Mouse (Mus musculus) right cerebral cortex, postnatal 10 days (tissue): ENCODE results near the gene C2cd2.
"Not testable (repeated sequence)": the region's sequence is repeated elsewhere in the genome, so short reads cannot be mapped to it uniquely, and the experiment has no call there.

Experiments
- DNase-seq, 2 experiments: peaks; one replicate each; pipeline ENCODE4 v3.0.0; 2021; ENCODE audit warnings: low spot score in 2 of 2

Gene C2cd2

DNA sequence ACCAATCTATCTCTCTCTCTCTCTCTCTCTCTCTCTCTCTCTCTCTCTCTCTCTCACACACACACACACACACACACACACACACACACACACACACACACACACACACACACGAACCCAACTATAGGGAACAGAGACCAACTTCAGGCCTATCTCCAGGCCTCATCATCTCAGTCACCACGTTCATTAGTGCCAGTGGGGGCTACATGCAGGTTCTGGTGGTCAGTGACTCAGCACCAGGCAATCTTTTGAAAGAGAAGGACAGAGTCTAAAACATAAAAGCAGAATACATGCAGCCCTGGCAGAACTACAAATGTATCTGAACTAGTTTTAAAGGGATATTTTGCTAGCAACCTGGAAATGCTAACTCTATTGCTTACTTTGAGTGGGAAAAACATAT, 15.4 kb downstream of the C2cd2 start:
- not testable (repeated sequence) for DNase-seq

DNA sequence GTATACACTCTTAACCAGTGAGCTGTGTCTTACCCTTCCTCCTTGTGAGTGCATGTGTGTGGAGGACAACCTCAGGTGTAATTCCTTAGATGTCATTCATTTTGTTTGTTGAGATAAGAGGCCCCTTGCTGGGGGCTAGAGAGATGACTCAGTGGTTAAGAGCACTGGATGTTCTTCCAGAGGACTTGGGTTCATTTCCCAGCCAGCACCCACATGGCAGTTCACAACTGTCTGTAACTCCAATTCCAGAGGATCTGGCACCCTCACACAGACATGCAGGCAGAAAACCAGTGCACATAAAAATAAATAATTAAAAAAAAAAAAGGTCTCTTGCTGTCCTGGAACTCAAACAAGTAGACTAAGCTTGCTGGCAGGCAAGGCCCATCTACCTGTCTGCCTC, 20.6 kb downstream of the C2cd2 start:
- no peak for DNase-seq

DNA sequence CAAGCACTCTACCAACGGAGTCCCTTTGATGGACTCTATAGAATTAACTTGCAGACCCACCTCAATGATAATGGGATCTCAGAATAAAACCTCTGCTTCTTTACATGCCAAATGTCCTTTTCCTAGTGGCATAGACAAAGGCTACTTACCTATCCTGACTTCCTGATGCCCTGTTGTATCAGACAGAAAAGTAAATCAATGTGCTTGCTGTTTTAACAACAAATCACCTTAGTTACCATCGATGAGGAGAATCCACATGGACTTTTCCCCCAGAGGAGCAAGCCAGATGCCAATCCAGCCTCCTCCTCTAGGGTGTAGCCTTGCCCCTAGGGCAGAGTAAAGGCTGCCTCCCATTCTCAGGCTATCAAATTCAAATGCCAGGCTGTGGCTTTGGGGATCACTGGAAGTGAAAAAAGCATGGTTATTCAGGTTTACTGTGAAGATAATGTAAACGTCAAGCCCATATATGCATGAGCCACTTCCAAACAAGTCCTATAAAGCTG, 21.9 kb downstream of the C2cd2 start:
- DNase-seq, result no peak

DNA sequence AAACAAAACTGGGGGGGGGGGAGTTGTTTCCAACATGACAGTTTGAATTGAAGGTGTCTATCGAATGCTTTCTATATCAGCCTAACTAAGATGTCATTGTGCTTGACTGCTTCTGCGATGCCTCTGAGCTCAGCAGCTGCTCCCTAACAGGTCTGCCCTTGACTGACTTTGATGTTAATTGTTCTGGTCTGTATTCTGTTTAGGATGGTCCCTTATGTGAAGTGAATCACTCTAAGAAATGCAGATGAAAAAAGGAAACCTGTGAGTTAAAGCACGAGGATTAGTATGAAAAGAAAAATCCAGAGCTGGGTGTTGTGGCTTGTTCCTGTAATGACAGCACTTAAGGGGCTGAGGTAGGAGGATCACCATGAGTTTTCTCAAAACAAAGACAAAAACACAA, 26.6 kb downstream of the C2cd2 start:
- DNase-seq, result no peak

DNA sequence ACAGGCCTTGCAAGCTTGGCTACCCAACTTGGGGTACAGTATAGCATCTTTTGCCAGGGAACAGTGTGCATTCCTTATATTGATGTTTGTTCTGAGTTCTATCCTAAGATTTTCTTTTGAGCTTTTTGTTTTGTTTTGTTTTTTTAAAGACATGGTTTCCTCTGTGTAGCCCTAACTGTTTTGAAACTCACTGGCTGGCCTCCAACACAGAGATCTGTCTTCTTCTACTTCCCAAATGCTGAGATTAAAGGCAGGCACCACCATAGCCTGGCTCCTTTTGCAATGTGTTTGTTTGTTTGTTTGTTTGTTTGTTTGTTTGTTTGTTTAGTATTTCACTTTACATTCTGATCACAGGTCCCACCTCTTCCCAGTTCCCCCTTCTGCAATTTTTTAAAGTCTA, 32.2 kb downstream of the C2cd2 start:
- DNase-seq, result no peak

DNA sequence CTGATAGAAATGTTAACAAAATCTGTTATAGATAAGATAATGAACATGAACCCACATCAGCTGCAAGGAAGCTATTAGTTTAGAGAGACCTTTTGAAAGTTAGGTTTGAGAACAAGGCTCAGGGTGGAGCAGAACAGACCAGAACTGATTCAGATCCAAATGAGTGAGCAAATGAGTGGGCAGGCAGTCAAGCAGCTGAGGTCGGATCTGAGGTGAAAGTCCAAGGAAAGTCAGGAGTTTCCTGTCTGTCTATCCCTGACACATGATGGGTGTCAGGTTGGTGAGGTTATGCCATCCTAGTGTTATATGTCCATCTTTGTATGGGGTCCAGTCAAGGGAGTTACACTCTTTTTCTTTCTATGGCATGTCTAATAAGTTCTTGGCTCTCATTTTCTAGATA, 32.9 kb downstream of the C2cd2 start:
- no peak for DNase-seq

DNA sequence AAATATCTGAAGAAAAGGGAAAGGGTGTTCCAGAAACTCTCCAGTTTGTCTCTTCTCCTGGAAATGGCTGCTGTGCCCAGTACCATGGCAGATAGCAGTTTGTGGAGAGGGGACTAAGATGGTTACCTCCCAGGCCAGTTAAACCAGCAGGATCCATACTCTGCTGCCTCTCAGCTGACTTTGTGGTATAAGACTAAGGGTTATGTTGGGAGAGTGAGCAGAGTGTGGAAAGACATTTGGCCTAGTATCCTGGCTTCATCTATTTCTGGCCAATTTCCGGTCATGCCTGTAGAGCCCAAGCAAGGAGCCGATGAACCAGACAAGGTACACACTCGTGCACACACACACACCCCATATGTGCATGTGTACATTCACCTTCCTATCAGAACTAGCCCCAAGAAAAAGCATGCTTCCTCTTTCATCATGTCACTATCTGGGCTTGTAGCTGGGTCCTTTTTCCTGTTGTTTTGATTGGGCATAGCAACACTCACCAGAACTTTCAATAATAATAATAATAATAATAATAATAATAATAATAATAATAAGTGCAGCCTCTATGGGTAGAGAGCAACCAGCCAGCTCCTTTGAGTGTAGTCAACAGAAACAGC, 35.0 kb downstream of the C2cd2 start:
- no peak for DNase-seq

DNA sequence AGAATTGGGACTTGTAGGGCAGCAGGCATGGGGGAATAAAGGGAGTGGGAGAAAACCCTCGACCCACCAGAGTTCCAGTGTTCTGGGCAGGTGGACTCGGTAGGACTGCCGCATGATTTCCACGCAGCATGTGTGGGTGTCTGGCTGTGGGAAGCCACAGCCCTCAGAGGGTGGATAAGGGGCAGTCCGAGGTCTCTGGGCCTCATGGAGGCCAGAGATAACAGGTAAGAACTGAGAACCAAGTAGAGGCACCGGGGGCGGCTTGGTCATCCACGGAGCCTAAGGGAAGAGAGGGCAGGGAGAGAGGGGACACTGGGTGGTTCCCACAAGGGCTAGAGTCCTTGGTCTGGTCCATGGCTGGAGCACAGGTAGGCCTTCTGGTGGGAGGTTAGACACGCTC, 36.0 kb downstream of the C2cd2 start:
- no peak for DNase-seq

DNA sequence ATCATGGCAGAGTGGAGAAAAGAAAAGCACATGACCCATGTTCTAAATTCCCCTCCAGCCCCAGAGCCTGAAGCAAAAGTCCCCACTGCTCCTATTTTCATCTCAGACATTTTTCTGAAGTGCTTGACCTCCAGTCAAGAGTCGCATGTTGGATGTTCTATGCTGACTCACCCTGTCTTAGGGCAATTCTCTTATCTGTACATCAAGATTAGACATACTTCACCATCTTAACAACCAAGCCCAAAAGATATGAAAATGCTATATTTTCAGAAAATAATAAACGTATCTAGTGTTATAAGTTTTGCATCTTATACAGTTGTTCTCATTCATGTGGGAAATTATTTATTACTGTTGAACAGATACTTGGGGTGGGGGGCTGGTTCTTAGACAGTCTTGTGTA, 36.6 kb downstream of the C2cd2 start:
- no peak for DNase-seq

DNA sequence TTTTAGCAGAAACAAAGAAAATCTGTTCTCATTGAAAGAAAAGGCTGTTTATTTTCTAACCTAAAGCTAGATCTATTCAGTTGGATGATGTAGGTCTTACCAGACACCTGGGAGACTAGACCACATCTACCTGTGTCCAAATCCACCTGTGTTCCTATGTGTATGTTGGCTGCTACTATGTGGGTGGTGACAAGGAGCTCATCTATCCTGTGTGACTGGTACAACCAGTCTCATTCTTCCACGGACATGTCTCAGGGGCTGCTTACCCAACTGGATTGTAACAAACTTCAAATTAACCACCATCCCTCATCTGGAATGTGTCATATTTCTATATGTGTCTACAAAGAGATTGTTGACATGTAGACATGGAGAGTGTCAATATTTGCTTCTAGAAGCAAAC, 38.7 kb downstream of the C2cd2 start:
- no peak for DNase-seq

DNA sequence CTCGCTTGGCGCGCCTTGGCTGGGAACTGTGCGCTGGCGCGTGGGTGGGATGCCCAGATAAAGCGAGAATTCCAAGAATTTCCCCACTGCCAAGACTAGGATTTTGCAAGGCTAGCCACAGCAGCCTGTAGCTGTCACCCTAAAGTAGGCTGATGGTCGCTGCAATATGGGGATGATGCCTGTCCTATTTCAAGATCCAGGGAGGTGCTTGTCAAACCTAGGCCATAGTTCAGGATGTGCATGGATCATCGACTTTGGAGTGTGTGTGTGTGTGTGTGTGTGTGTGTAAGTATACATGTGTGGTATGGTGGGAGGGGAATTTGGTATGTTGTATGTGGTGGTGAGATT, 39.6 kb downstream of the C2cd2 start:
- no peak for DNase-seq

DNA sequence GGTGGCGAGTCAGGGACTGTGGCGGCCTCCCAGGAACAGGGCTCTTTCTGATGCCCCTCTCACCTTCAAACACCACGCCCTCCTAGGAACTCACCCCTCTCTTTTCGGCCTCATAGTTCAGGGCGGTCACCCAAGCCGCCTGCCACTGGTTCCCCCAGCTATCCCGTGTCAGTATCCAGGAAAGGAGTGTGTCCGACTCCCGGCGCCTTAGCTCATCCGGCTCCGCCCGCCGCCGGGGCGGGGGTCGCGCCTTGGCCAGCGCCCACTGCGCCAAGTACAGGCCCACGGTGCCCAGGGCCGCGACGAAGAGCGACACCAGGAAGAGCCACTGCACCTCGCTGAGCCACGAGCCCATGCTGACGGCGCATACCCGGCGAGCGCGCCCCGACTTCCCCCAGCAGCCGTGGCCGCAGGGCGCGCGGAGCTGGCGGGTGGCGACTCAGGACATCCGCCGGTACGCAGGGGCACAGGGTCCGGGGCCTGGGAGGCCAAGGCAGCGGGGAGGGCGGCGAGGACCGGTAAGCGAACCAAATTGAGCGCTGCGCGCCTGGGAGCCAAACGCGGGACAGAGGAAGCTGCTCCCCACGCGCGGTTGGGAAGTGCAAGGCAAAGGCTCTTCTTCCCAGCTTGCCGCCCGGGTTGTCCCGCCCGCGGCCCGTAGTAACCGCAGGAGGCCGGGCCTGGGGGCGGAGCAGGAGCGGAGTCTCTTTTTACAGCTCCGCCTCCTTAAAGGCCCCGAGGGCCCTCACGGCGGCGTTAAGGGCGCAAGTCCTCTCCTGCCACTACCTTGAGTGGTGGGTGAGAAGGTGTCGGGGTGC, 40.2 kb downstream of the C2cd2 start:
- DNase-seq, result peak; percentile 90

DNA sequence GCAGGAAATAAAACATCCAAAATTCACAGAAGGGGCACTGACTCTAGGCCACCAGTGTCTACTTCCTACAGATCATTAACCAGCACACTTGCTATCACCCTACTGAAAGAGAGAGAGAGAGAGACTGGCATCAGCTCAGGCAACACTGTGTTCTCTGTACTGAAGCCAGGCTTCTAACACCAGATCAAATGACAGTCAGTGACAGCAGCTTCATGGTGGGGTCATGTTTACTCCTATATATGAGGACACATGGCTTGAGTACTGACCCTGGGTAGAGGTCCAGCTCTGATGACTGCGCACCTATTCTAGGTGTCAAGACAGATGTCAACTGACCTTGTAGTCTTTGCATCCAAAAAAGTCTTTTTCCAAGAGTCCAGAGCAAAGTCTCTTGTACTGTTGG, 41.8 kb downstream of the C2cd2 start:
- DNase-seq, result no peak

DNA sequence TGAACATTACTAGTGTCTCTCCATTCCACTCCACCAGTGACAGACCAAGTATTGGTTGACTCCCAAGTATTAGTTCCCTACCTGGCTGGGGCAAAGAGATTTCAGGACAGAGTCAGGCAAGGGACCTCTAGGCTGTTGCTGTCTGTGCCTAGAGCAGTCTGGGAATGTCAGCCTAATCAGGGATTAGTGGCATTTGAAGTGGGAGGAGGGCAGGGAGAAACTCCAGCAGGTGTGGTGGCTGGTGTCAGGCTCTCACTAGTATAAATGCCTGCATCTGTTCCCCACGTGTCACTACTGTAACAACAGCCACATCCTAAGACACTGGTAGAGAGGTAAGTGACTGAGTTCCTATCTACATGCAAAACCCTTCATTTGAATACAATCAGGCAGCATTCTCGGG, 42.6 kb downstream of the C2cd2 start:
- DNase-seq, result no peak

DNA sequence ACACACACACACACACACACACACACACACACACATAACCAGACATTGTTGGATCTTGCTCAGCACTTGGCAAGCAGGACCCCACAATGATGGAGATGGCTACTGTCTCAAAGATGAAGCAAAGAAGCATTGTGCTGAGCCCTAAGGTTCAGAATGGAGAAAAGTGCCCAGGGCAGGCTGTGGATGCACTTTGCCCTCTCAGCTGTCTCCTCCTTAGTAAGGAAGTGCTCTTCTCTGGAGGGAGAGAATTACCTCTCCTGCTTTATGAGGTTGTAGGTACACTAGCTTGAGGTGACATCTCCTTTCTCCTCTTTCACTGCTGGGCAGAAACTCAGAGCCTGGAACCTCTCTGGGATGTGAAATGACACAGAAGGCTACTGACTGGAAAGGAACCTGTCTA, 49.5 kb downstream of the C2cd2 start:
- DNase-seq, result no peak

DNA sequence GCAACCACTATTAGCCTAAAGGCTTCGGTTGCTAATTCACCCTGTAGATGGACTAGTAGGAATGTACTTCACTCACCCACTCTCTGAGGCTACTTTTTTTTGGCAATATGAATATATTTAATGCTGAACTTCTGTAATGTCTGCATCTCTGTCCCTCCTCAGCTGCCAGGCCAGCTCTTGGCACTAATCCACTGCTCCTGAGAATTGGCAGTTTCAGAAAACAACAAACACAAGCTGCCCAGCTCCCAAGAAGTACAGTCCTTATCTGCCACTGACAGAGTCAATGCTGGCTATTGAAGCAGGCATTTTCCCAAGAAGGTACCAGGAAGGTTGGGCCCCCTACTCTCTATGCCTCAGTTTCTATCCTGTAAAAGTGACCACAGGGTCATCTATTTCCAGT, 53.0 kb downstream of the C2cd2 start:
- no peak for DNase-seq

DNA sequence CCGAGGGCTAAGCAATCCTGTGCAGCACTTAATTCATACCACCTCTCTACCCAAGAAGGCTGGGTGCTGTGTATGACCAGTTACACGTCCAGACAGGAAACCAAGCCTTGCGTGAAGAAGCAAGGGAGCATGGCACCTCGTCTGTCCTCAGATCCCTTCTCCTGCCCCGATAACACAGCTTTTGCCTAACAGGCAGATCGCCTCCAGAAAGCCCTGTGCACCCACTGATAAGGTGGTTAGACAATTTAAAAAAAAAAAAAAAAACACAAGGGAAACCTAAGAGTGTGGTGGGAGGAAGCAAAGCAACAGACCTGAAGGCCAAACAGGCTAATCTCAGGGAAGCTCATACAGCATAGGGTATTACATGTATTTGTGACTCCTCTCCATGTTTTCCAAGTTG, 54.9 kb downstream of the C2cd2 start:
- DNase-seq, result no peak

DNA sequence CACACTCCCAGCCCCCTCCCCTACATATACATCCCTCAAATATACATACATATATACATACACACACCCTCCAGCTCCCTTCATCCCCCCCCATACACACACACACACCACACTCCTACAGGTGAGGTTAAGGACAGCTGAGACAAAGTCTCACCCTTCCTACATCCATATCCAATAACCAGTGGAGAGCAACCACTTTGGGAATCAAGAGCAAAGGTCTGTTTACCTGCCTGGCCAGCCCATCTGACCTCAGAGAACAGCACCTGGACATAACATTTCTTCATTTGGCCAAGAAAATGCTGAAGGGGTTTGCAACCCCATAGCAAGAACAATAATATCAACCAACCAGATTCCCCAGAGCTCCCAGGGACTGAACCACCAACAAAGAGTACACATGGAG, 56.1 kb downstream of the C2cd2 start:
- DNase-seq, result no peak

DNA sequence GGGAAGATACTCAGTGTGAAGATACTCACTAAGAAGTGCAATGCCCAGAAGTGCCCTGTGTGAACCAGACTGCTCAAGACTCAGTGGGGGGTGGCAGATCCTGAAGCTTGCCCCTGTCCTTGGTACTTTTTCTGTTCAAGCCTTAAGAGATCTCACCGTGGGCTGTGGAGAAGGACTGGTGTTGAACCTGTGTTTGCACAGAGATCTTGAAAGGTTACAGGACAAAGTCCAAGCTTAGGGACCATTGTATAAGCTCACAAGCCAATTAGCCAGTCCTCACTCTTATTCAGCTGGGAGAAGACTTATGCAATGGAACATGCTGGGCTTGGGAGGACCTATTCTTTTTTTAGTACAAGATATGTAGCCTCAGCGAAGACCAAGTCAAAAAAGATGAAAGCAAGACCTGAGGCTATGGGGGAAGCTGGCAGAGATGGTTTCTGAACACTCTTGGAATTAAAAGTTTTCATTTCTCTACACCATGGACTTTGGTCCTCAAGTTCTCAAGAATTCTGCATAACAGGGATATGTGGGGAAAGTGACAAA, 56.9 kb downstream of the C2cd2 start:
- no peak for DNase-seq

DNA sequence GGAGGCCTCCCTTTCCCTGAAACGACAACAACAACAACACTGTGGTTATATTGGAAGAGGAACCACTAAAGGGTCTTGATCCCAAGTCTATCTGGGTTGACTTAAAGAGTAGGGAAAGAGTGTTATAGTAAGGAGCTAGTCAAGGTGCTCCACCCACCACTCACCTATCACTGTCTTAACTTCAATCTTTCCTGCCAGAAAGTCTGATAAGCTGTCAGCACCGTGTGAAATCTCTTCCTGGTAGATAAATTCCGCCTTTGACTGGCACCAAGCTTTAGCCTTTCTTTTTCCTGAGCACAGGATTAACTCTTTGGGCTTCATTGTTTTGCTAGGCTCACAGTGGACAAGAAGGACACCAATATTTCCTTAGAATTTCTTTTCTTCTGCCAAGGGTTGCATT, 58.4 kb downstream of the C2cd2 start:
- no peak for DNase-seq

DNA sequence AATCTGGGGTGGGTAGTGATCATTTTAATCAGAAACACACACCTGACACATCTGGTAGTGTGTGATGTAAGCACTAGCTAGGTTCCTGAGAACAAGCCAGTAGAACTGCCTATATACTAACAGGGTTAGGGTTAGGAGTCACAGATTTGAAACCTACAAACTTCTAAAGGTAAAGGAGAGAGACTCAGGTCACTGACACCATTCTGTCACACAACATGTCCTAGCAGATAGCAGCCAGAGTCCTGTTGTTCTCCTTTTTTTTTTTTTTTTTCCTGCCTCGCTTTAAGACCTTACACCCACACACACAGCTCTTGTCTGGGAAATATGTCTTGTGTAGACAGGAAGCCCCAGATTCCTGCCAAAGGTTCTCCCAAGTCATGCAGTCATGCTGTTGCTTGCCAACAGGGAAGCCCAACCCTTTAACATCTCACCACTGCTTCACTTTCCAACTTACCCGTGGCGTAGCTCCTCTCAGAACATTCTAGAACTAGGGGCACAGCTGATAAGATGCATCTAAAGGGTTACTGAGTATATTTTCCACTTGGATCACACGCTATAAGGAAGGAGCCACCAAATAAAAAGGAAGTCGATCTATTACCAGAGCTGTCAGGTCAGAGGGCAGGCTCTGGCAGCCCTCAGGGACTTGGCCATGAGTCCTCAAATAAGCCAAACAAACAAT, 64.9 kb downstream of the C2cd2 start:
- no peak for DNase-seq

DNA sequence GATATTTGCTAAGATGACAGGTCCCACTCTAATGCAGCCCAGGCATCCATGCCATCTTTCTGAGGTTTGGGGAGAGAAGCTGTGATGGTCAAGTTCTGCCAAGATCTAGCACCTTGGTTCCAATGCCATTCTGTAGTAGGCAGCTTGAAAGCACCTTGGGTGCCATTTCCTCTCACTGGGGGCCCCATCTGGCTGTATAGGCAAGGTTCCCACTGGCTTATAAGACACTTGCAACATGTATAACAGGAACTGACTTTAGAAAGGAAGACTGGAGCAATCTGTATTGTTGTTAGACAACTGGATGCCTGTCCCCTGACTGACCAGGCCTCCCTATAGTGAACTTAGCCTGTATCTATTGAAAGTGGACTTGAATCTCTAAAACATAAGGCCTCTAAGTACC, 74.6 kb downstream of the C2cd2 start:
- no peak for DNase-seq

DNA sequence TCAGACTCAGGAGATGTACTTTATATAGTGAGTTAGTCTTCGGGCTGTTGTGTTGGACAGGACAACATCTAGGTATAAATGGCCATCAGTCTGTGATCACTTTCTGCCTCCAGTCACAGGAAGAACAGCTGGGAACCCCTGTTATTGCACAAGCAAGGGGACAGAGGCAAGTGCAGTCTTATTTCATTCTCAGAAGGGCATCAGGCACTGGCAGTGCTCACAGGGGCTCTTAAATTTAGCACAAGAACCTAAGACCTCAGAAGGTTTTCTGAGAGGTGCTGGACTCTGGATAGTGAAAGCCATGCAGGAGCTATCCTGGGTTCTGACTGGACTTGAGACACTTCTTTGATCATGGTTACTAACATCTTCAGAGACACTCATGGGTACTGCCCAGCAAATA, 78.7 kb downstream of the C2cd2 start:
- DNase-seq, result no peak
